ENCODE assay signal across 27 mouse cellular contexts in the genomic region with DNA sequence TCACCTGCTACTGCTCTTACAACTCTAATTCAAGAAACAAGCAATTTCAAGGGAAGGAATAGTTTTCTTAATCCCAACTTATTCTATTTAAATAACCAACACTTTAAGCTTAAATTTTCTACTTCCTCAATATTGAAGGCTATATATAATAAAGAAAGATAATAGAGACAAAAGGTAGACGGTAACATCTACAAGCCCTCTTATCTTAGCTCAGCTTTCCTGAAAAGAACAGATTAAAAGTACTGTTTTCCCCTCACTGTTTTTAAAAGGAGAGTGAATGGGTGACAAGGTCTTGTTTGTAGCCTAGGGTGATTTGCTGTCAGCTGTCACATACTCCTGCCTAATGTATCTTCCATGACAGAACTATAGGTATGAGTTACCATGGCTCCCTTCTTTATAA.
"Had no signal": no experiment of that assay in that cellular context is flagged by ENCODE, and none has a peak within 500 bp of the region (broad histone marks: within the 10 kb centered on the region; RNA-seq: fewer than 3 reads in every experiment).

No protein-coding gene starts in this region.

- H3K9ac ChIP-seq: limb, embryonic 12.5 days; limb, embryonic 13.5 days; limb, embryonic 15.5 days; liver, embryonic 12.5 days; liver, embryonic 13.5 days; liver, embryonic 14.5 days; liver, embryonic 15.5 days; liver, postnatal 0 days; lung, embryonic 14.5 days; lung, embryonic 15.5 days; midbrain, embryonic 12.5 days; midbrain, embryonic 13.5 days; midbrain, embryonic 15.5 days had no signal

- H3K4me3 ChIP-seq: limb, embryonic 10.5 days; limb, embryonic 12.5 days; limb, embryonic 13.5 days; limb, embryonic 15.5 days; liver, embryonic 12.5 days; liver, embryonic 13.5 days; liver, embryonic 15.5 days; lung, embryonic 15.5 days; megakaryocyte, embryonic 14.5 days; midbrain, embryonic 10.5 days; midbrain, embryonic 12.5 days; midbrain, embryonic 13.5 days; midbrain, embryonic 15.5 days; myocyte had no signal

- H3K36me3 ChIP-seq: midbrain, embryonic 15.5 days had no signal

- H3K4me1 ChIP-seq: limb, embryonic 10.5 days; limb, embryonic 12.5 days; limb, embryonic 13.5 days; limb, embryonic 15.5 days; liver, embryonic 12.5 days; liver, embryonic 13.5 days; liver, embryonic 15.5 days; lung, embryonic 15.5 days; midbrain, embryonic 10.5 days; midbrain, embryonic 12.5 days; midbrain, embryonic 13.5 days; midbrain, embryonic 15.5 days had no signal

- H3K9me3 ChIP-seq: limb, embryonic 10.5 days; limb, embryonic 12.5 days; limb, embryonic 13.5 days; limb, embryonic 15.5 days; liver, embryonic 12.5 days; liver, embryonic 13.5 days; liver, embryonic 15.5 days; lung, embryonic 15.5 days; megakaryocyte, embryonic 14.5 days; midbrain, embryonic 10.5 days; midbrain, embryonic 12.5 days; midbrain, embryonic 13.5 days; midbrain, embryonic 15.5 days had no signal

- H3K27me3 ChIP-seq: limb, embryonic 12.5 days; limb, embryonic 13.5 days; limb, embryonic 15.5 days; liver, embryonic 12.5 days; liver, embryonic 13.5 days; liver, embryonic 15.5 days; lung, embryonic 15.5 days; megakaryocyte, embryonic 14.5 days; midbrain, embryonic 12.5 days; midbrain, embryonic 13.5 days; midbrain, embryonic 15.5 days had no signal

- DNase-seq: left cerebral cortex, postnatal 4 days; liver; liver, embryonic 13.5 days; liver, postnatal 0 days; lung, adult 18-20 months; lung, adult 2 months; lung, embryonic 14.5 days; lung, postnatal 10 days; lung, postnatal 14 days; lung, postnatal 36 days; lung, postnatal 4 days; midbrain, embryonic 14.5 days had no signal

- H3K27ac ChIP-seq: limb, embryonic 10.5 days; limb, embryonic 12.5 days; limb, embryonic 13.5 days; limb, embryonic 15.5 days; liver, embryonic 12.5 days; liver, embryonic 13.5 days; liver, embryonic 14.5 days; liver, embryonic 15.5 days; lung, embryonic 15.5 days; macrophage; midbrain, embryonic 10.5 days; midbrain, embryonic 12.5 days; midbrain, embryonic 13.5 days; midbrain, embryonic 15.5 days had no signal
